Mouse (Mus musculus) liver, adult 2 months (tissue): ENCODE measurements around the gene Sh3d19. TPM values are rescaled to one million over a fixed set of nuclear protein-coding genes. Genes with fewer than 3 reads are reported as not detected.

Experiments used
- DNase-seq: peaks from one replicate; pipeline ENCODE4 v3.0.0-alpha.2; 2011; ENCODE audit warnings: low read depth, low spot score; ENCODE audit errors: extremely low read depth
- H3K27ac ChIP-seq: fragments of 200-500 bp; replicated peaks from 2 replicates; pipeline ENCODE4 v1.5.1; 2012; ENCODE audit warnings: low read depth, mild to moderate bottlenecking, control low read depth, inconsistent platforms, low read length; ENCODE audit not compliant: insufficient read depth
- H3K27me3 ChIP-seq: fragments of 200-500 bp; 2 replicates; pipeline ENCODE4 v1.6.1; 2012; ENCODE audit warnings: mild to moderate bottlenecking, moderate library complexity, low read length, inconsistent platforms; ENCODE audit not compliant: control insufficient read depth, insufficient read depth
- H3K36me3 ChIP-seq: fragments of 200-500 bp; 2 replicates; pipeline ENCODE4 v1.6.1; 2012; ENCODE audit warnings: low read length, inconsistent platforms; ENCODE audit not compliant: control insufficient read depth, insufficient read depth
- H3K4me1 ChIP-seq: fragments of 200-500 bp; 2 replicates; pipeline ENCODE4 v1.6.1; 2011; ENCODE audit warnings: low read length; ENCODE audit not compliant: control insufficient read depth, insufficient read depth
- H3K4me3 ChIP-seq: fragments of 200-500 bp; 2 replicates; pipeline ENCODE4 v1.5.1; 2011; ENCODE audit warnings: low read depth, mild to moderate bottlenecking, control low read depth, low read length, moderate library complexity; ENCODE audit not compliant: insufficient read depth
- H3K79me2 ChIP-seq: fragments of 200-500 bp; 2 replicates; pipeline ENCODE4 v1.6.1; 2012; ENCODE audit warnings: inconsistent platforms, mild to moderate bottlenecking, low read length, moderate library complexity; ENCODE audit not compliant: control insufficient read depth, insufficient read depth
- H3K9ac ChIP-seq: fragments of 200-500 bp; 2 replicates; pipeline ENCODE4 v1.6.1; 2012; ENCODE audit warnings: low read depth, mild to moderate bottlenecking, control low read depth, inconsistent platforms, low read length
- CTCF ChIP-seq: fragments of 200-500 bp; IDR thresholded peaks from 2 replicates; pipeline ENCODE4 v1.5.1; 2011; ENCODE audit warnings: low read depth, low read length, control low read depth
- POLR2A ChIP-seq: fragments of 200-500 bp; IDR thresholded peaks from 2 replicates; pipeline ENCODE4 v1.6.1; 2011; ENCODE audit warnings: low read length, control low read depth; ENCODE audit not compliant: insufficient read depth; ENCODE audit errors: extremely low read depth
- WGBS: fragments of 180-500 bp; shearing (Covaris S2); methylation state at CpG from one replicate; pipeline ENCODE4 v1.1.7; 2018; 5-methylcytosine and 5-hydroxymethylcytosine counted together
- polyA plus RNA-seq: library from polyadenylated mRNA; depleted of rRNA; stranded (reverse); fragments of >200 nt; gene quantifications from 2 replicates; pipeline ENCODE4 v1.2.3, GENCODE M21; 2012
- total RNA-seq: library from RNA; depleted of rRNA; stranded (reverse); fragments of >200 nt; gene quantifications from 2 replicates; pipeline ENCODE4 v1.2.3, GENCODE M21; 2014

Gene Sh3d19
- total and polyA plus RNA-seq, 2 experiments = 40.1 to 52.0 TPM

- Histone ChIP-seq H3K79me2 (peaks cover 13% of the 10 kb centered on the region; the same call in 1 of the 2 replicates), H3K36me3 (0 out of 2 replicates have a peak, but pooled peaks cover 1% of the 10 kb centered on the region), H3K9ac (no peak overlapping the region), H3K4me3 (no peak overlapping the region), H3K27me3 (no peaks in the 10 kb centered on the region), H3K4me1 (peaks cover 21% of the 10 kb centered on the region), H3K27ac (no peak overlapping the region)
- DNase-seq = no peak
- WGBS = 47% methylated on average over 3 of the region's 3 CpGs
- no peak for TF ChIP-seq CTCF
Measured at GRCm38 (mm10) chr3:86011833-86012232, 40.9 kb downstream of the Sh3d19 start.

DNA sequence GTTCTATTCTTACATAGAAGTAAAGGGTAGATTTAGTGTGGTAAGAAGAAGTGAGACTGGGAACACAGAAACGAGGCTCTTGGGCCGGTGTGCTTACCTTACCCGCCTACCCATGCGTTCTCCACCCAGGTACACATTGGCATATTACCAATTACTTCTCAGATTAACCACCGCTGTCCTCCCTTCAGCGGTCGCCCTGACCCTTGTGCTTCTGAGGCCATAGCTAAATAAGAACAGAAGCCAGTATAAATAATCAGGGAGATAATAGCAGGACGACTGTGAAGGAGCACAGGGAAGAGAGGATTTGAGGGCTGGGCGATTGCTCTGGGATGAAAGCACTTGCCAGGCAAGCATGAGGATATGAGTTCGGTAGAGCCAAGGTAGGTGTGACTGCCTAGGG lies 42.9 kb downstream of the Sh3d19 start:
- Histone ChIP-seq H3K27me3 (no peaks in the 10 kb centered on the region), H3K4me3 (no peak overlapping the region), H3K36me3 (0 out of 2 replicates have a peak, but pooled peaks cover 1% of the 10 kb centered on the region), H3K27ac (no peak overlapping the region), H3K9ac (no peak overlapping the region), H3K4me1 (peaks cover 23% of the 10 kb centered on the region), H3K79me2 (peaks cover 7% of the 10 kb centered on the region; the same call in 1 of the 2 replicates)
- peak; percentile 96 for DNase-seq
- TF ChIP-seq CTCF (no peak), POLR2A (no peak)
- WGBS = 26% methylated on average over 10 of the region's 10 CpGs

- H3K4me3 ChIP-seq = no peak overlapping the region
- no peaks in the 10 kb centered on the region for H3K27me3 ChIP-seq
- peaks cover 9% of the 10 kb centered on the region; the same call in 1 of the 2 replicates for H3K79me2 ChIP-seq
- TF ChIP-seq POLR2A (no peak), CTCF (no peak)
- H3K27ac ChIP-seq = no peak overlapping the region
- H3K9ac ChIP-seq = no peak overlapping the region
- DNase-seq = peak; percentile 44
- 42% methylated on average over 1 of the region's 1 CpGs for WGBS
- peaks cover 5% of the 10 kb centered on the region; the same call in 1 of the 2 replicates for H3K36me3 ChIP-seq
- peaks cover 20% of the 10 kb centered on the region for H3K4me1 ChIP-seq
Measured at GRCm38 (mm10) chr3:86016965-86017364, 46.1 kb downstream of the Sh3d19 start.

DNA sequence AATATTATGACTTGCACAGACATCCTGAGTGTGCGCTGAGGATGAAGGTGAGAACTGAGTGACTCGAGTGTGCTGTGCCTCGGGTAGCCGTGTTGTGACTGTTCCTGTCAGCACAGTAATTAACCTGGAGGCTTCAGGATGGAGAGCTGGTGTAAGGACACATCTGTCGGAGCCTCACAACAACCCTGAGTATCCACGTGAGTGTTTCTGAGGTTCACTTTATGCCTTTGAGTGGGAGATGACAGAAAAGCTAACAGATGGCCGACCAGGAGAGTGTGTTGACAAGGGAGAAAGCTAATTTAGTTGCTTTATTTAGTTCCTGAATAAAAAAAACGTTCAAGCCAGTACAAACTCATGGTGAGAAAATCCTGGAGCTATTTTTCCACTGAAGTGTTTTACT lies 46.6 kb downstream of the Sh3d19 start:
- Histone ChIP-seq H3K9ac (no peak overlapping the region), H3K27me3 (no peaks in the 10 kb centered on the region), H3K79me2 (peaks cover 9% of the 10 kb centered on the region; the same call in 1 of the 2 replicates), H3K4me1 (peaks cover 18% of the 10 kb centered on the region), H3K4me3 (no peak overlapping the region), H3K27ac (no peak overlapping the region), H3K36me3 (peaks cover 5% of the 10 kb centered on the region; the same call in 1 of the 2 replicates)
- WGBS = 87% methylated on average over 8 of the region's 8 CpGs
- no peak for DNase-seq
- no peak for TF ChIP-seq CTCF
- no peak for TF ChIP-seq POLR2A

DNA sequence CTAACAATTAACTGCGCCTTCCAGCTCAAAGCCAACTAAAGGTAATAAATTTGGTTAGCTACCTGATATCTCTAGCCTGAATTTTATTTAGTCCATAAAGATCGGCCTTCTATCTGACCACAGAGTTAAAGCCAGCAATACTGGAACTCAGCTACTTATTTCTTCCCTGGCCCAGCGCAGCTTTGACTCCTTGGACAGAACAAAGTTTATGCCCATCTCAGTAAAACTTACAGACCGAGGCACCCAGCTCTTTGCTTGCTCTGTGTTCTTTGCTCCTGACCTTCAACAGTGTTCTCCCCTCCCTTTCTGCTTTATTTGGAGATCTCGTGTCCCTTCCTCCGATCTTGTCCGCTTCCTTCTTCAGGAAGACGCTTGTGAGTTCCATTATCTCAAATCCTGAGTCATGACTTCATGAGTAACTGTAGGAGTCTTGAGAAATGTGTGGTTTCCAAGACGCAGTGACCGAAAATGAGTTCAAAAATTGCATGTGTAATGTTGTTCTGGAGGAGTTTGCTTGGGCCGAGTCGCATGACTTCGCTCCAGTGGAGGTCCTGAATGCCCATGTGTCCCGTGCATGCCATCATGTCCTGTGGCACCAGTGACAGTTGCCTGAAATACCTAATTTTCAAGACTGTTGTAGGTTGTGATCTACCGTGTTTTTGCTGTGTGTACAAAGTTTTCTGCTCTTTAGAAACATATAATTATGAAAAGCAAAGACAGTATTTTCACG lies 50.2 kb downstream of the Sh3d19 start:
- Histone ChIP-seq H3K27ac (no peak overlapping the region), H3K79me2 (peaks cover 11% of the 10 kb centered on the region; the same call in 1 of the 2 replicates), H3K9ac (no peak overlapping the region), H3K4me1 (peaks cover 6% of the 10 kb centered on the region), H3K4me3 (no peak overlapping the region), H3K36me3 (peaks cover 5% of the 10 kb centered on the region; the same call in 1 of the 2 replicates), H3K27me3 (no peaks in the 10 kb centered on the region)
- DNase-seq = no peak
- 83% methylated on average over 16 of the region's 16 CpGs for WGBS
- no peak for TF ChIP-seq POLR2A
- no peak for TF ChIP-seq CTCF

DNA sequence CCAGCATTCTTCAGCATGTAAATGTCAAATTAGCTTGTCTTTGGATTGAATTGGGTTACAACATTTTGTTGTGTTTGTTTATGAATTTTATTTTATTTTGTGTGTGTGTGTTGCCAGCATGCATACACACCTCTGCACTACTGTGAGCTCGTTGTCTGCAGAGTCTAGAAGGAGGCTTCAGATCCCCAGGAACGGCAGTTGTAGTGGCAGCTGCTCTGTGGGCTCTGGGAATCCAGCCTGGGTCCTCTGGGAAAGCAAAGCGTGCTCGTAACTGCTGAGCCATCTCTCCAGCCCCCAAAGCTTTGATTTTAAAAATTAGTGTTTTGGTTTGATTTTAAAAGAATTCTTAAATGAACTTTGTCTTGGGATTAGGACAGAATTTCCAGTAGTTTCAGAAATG lies 50.7 kb downstream of the Sh3d19 start:
- Histone ChIP-seq H3K4me3 (no peak overlapping the region), H3K27me3 (no peaks in the 10 kb centered on the region), H3K9ac (no peak overlapping the region), H3K79me2 (peaks cover 9% of the 10 kb centered on the region; the same call in 1 of the 2 replicates), H3K36me3 (peaks cover 5% of the 10 kb centered on the region; the same call in 1 of the 2 replicates), H3K27ac (no peak overlapping the region), H3K4me1 (peaks cover 6% of the 10 kb centered on the region)
- TF ChIP-seq POLR2A (no peak), CTCF (no peak)
- DNase-seq = no peak
- 93% methylated on average over 4 of the region's 4 CpGs for whole genome bisulfite sequencing
